Mouse (Mus musculus) spleen, adult 12 weeks (tissue): ENCODE data around the gene Ppp1r8.

Experiments used
- DNase-seq: peaks from one replicate; pipeline ENCODE4 v3.0.0; 2022; ENCODE audit warnings: low spot score

The Ppp1r8 gene

DNA sequence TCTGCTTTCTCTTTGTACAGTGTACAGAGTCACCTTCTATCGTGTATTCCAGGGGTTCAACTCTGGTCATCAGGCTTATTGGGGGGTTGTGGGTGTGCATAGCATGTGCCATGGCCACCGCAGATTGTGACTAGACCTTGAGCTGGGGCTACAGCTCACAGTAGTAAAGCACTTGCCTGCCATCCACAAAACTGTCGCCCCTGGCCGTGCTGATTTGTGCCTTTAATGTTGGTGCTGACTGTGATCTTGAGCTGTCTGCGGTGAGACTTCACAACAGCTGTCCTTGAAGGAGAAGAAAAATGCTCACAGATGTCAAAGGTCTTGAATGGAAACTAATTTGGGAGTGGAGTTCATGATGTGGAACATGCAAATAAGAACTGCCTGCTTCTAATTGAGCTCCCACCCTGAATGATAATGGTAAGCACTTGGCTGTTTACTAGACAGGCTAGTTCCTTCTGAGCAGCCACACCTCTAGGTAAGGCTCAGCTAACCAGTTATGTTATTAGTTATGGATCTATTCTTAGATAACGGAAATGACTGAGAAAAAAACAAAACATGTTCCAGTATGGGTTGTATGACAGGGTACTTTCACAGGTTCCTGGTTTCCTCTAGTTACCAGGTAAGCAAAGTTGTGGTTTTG lies 64.3 kb downstream of the Ppp1r8 start:
- no peak for DNase-seq
